Mouse (Mus musculus) naive thymus-derived CD4-positive, alpha-beta T cell, adult 2 months (primary cell): ENCODE data around the gene Spns3.

Experiments
- DNase-seq: peaks from one replicate; pipeline ENCODE4 v3.0.0-alpha.2; 2011; ENCODE audit warnings: low read depth

Gene Spns3

DNA sequence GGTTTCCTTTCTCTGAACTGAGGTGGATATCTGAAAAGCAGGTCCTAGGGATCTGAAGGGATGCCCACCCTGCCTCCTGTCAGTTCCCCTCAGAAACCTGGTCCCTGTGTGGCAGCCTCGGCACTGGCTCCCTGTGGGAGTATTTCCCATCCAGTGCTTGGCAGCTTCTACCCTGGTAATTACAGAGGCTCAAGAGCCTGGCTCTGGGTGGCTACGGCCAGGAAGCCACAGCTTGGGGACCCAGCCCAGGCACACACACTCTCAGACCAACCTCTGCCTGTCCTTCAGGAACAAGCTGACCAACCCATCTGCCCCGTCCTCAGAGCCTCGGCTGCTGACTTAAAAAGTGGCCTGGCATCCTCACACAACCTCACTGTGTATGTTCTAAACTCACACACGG is 69.0 kb downstream of the Spns3 start:
- no peak for DNase-seq

DNA sequence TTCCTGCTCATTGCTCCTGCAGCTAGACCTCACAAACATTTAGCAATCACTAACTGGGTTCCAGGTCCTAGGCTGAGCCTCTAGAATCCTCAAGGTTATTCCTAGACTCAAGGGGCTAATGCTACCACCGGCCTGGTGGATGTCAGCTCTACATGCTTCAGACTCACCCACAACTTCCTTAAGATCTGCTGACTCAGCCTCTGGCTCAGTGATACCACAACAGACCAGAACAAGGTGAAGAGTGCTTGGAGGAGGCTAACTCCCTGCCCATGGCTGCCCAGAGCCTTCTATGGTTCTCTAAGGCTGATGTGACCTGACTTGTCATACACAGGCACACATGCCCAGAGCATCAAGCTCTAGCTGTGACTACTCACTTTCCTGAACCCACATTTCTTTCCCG is 70.8 kb downstream of the Spns3 start:
- DNase-seq = no peak

DNA sequence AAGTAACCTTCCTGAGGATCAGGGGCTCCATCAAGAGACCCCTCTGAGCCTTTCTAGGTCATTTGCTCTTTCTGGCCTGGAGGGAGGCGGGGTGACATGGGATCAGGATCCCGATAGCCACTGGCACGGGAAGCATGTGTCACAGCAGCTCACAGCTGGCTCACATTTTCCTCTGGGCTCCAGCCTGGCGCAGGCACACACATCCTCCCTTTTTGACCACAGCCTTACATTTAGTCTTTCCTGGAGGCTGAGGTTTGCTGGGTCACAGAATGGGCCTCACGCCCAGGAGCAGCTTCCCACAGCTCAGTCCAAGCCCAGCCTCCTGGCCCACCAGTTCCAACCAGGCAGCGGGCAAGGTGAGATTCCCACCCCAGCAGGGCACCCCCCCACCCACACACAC is 72.1 kb downstream of the Spns3 start:
- DNase-seq = no peak

DNA sequence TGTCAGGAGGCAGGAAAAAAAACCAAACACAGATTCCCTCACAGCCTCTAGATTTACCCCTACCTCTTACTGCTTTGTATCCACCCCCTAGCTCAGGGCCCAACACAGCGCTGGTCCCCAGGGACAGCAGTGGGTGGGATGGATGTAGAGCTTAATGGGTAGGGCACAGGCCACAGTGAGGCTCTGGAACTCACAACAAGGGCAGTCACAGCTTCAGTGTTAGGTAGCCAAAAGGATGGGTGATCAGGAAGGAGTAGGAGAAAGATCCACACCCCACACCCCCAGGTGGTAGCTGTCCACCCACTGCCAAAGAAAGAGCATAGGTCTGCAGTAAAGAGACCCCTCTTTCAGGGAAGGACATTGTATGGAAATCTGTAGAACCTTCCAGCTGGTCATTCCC is 72.7 kb downstream of the Spns3 start:
- no peak for DNase-seq

DNA sequence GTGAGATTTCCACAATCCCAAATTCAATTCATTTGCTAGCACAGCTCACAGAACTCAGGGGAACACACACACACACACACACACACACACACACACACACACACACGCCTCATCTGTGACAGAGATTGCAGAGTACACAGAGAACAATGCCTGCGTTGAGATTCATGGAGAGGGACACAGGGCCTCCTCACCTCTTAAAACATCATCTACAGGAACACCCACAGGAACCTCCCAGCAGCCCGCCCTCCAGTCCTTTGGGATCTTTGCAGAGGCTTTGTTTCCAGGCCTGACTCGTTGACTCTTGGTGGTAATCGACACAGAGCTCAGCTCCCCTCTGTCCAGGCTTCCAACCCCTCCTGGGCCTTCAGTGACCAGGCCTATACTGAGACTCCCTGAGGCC is 73.1 kb downstream of the Spns3 start:
- DNase-seq = no peak

DNA sequence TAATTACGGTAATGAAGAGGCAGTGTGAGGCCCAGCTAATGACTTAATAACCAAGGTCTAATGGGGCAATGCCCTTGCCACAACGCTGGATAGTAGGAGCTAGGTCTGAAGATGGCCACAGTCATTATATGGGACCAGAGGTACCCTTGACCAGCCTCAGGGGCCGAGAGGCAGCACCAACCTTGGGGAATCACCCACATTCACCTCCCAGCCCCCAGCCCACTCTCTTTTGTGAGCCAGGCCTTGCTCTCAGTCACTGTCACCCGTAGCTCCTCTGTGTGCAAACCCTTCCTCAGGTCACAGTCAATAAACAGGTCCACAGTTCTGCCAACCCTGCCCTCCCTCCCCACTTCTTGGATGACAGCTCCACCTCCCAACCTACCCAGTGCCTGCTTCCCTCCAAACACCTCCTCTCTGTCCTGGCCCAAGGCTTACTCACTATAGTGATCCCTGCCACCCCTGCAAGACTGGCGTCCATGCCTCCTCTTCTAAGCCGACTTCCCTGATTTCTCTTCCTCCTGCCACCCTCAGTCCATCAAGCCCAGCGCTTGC is 74.2 kb downstream of the Spns3 start:
- DNase-seq = no peak

DNA sequence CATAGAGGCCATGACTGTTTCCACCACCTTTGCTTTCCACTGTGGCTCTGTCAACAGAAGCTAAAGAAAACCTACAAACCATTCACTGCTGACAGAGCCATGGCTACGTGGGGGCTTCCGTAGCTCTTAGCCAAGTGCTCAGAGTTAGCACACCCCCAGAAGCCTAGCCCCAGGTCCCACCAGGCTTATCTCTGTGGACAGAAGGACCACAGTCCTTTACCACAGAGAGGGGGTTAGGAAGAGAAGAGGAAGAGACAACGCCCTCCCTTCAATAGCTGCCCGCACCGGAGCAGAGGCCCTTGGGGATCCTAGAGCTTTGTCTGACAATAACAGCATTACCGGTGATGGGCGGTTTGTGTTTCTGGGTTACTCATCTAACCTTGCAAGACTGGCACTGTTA is 74.9 kb downstream of the Spns3 start:
- no peak for DNase-seq

DNA sequence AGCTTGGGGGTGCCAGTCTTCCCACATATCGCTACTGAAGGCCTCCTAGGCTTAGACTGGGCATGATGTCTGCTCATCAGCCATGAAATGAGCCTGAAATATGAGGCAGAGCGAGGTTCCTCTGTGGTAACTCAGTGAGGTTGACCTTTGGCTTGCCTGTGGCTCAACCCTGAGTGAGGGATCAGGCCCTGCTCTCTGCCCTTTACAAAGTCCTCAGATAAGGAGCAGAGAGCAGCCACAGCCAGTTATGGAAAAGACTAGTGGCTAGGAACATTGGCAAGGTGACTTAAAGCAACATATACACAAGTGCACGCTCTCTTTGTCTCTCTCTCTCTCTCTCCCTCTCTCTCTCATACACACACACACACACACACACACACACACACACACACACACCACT is 75.4 kb downstream of the Spns3 start:
- DNase-seq = no peak

DNA sequence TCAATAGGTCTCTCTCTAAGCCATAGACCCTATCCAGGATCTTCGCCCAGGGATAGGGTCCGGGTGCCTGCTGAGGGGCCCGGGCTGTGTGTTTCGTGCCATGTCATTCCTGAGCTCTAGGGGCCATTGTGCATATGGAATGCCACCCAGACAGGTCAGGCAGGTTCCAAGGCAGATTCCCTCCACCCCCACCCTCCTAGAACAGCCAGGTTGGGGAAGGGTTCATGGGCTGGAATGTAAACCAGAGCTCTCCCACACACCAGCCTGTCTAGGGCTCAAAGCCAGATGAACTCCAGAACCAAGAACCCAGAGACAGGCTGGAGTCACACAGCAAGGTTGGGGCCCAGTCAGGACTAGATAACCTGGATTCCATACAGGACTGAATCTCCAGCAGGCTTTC is 76.8 kb downstream of the Spns3 start:
- DNase-seq = no peak

DNA sequence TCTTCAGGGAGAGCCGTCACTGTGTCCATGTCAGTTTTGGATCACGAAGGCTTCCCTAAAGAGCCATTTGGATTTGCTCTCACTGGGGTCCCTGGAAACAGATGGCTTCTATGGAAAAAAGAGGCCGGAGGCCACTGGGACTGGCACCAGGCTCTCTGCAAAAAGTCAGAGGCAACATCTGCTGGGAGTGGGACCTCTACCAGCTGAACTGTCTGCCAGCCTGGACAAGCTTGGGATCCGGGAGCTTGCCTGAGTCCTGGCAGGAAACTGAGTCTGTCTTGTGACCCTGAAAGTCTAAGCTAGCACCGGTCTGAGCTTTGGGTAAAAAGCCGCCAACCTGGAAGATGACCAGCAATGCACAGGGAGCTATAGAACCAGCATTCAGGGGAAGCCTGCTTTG is 78.9 kb downstream of the Spns3 start:
- no peak for DNase-seq

DNA sequence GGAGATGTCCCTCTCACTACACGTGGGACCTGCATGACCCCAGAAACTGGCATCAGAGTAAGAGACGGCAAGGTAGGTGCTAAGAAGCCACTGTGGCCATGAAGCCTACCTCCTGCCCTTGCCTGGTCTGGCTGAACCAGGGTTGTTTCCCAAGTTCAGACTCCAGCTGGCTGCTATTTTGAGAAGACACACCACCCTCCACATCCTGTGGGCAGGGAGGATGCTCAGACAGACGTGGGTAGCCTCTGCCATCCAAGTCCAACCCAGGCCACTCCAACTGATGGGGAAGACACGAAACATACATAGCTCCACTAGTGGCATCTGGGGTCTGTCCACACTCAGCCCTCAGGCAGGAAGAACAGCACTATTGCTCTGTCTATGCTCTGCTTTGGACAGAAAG is 80.3 kb downstream of the Spns3 start:
- DNase-seq = no peak

DNA sequence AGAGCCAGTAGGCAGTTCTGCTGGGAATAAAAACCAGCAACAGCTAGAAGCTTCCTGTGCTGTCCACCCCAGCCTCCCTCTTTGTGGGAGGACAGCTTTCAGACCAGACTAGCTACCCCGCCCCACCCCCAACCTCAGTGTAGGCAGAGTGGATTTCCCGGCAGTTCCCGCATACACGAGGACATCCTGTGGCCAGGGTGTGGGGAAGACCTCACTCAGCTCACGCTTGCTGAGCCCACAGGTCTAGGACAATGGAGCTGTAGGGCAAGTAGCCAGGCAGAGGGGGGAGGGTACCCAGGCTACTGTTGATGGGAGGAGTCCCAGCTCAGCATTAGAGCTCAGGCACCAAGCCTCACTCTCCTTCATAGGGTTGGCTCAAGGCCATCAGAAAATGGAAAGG is 81.1 kb downstream of the Spns3 start:
- no peak for DNase-seq

DNA sequence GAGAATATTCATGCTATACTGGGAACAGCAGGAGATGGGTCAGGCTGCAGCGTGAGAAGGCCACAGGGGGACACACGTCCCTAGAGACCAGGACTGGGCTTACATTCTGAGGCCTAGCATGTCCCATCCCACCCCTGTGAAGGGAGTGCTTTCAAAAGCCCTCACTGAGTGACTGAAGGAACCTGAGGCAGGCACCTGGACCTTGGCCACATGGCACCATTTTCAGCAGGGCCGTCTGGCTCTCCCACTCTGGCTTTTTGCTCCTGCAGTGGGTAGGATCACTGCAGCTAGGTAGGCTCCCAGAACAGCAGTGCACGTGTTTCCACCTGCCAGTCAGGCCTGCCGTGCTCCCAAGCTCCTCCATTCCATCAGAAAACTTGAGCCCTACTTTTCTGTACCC is 81.8 kb downstream of the Spns3 start:
- DNase-seq = no peak

DNA sequence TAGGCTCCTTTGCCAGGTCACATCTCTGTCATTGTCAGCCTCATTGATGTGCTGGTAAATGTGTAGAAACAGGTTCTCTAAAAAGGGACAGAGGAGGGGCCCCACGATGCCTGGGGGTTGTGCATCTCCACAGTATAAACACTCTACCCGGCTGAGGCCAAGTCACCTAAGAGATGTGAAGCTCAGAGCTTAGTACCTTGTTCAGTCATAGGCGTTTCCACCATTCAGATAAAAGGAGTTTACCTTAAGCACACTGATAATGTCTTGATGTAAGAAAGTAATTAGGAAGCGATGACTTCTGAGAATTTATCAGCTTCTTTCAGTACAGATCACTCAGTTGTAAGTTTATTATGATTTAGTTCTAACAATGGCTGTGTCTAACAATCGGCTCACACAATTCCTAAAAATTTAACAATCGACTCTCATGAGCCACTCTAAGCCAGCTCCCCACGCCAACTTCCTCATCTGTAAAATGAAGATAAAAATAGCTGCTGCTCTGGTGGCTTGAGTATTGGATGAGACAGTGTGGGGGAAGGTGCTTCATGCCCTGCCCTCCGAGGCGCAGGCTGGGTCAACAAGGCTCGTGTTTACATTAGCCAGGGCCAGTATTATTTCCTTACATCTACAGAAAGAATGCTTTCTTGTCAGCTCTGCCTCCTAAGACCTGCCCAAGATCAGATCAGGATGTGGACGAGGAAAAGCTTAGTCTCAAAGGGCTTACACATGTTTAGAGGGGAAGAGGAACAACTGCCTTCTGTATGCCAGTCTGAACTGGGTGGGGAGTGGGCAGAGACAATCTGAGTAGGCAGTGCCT is 83.4 kb downstream of the Spns3 start:
- no peak for DNase-seq

DNA sequence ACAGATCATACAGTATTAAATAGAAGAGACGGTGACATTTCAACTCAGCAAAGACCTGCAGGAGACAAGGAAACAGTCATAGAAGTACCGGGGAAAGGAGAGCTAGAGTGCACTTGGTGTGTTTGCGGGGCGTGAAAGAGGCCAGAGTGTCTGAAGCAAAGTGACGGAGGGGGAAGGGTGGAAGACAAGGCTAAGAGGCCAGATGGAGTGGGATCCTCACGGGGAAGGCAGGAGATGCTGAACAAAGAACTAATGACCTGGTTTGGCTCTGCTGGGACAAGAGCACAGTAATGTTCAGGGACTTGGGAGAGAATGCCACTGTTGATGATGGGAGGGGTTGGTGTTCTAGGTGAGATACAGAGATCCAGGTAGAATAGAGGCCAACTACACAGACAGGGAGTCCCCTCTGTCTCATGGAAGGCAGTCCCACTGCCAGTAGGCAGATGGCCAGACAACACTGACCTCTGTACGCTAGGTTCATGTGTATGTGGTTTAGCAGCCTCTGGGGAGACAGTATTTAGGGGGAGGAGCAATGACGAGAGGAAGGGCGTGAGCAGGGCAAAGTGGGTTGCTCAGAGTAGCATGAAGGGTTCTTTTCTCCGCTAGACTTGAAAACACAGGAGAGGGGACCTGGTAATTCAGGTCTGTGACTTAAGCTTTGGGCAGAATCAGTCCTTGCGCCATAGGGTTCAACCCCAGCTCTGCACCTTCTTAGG is 84.2 kb downstream of the Spns3 start:
- DNase-seq = no peak

DNA sequence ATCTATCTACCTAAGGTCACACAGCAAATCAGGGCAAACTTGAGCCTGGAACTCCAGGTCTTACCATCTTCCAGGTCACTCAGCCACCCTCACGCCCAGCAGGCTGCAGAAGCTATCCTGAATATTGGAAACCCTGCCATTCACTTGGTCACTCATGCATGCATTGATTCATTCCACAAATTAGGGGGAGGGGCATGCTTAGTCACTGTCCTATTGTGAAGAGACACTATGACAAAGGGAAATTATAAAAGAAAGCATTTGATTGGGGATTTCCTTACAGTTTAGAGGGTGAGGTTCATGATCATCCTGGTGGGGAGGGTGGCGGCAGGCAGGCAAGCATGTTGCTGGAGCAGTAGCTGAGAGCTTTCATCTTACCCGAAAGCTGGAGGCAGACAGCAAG is 85.5 kb downstream of the Spns3 start:
- no peak for DNase-seq

DNA sequence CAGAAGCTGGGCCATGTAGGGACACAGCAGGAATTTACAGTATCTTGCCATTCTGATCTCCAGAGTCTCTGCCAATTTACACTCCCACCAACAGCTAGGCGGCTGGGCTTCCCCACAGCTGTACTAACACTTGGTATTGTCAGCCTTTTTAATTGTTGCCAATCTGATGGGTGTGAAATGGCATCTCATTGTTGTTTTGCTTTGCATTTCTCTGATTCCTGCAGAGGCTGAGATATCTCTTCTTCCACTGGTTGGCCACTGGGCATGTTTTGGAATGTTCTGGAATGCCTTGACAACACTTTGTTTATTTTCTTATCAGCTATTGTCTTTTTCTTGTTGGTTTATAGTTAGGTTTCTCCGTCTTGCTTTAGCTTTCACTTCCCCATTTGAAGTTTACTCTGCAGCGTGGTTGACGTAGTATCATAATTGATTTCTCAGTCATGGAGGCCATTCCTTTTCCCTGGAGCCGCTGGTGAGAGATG is 88.8 kb downstream of the Spns3 start:
- DNase-seq = no peak

DNA sequence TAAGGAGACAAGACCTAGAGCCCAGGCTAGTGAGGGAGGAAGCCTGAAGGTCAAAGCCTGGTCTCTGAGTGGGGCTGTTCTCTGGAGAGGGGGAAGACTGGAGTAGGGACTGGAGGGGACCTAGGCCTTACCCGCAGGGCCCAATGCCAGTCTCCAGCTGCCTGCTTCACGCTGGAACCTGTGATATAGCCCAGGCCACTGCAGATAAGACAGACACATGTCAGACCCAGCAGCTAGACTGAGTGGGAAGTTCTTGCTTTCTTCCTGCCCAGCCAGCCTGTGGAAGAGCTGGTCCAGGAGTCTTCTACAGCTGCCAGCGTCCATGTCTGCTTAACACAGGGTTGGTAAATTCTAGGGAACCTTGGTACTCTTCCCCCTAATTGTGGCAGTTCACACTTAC is 91.8 kb downstream of the Spns3 start:
- no peak for DNase-seq

DNA sequence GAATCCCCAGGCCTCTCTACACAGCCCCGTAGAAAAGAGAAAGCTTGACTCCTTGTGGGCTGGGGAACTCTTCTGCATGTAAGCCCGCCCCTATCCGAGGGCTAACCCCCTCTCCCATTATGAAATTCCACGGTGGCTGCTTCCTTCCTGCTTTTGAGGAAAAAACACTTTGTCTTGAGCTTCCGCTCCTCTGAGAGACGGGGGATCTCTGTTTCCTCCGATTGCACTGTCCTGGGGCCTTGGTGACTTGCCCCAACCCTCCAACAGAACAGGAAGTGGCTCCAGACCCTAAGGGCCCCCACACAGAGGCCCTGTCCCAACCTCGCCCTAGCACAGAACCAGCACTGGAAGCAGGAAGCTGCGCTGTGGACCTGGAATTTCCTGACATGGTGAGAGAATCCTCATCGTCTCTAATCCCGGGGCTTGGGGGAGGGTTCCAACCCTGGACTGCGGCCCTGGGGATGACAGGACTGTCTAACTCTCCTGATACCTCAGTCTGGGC is 92.3 kb downstream of the Spns3 start:
- no peak for DNase-seq

DNA sequence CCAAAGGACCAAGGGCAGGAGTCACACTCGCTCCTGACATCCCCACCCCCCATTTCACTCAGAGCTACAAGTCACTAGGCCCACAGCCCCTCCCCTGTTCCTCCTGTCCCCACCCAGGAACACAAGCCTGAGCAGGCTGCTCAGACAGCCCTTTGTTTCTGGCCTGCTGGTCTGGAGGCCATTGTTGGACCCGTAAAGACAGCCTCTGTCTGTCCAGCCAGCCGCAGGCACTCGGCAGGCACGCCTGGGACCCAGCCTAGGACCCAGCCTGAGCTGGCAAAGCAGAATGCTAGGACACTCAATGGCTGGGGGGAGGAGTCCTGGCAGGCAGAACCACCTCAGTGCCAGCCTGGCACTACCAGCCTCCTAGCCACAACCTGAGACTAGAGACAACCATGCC is 94.6 kb downstream of the Spns3 start:
- no peak for DNase-seq

DNA sequence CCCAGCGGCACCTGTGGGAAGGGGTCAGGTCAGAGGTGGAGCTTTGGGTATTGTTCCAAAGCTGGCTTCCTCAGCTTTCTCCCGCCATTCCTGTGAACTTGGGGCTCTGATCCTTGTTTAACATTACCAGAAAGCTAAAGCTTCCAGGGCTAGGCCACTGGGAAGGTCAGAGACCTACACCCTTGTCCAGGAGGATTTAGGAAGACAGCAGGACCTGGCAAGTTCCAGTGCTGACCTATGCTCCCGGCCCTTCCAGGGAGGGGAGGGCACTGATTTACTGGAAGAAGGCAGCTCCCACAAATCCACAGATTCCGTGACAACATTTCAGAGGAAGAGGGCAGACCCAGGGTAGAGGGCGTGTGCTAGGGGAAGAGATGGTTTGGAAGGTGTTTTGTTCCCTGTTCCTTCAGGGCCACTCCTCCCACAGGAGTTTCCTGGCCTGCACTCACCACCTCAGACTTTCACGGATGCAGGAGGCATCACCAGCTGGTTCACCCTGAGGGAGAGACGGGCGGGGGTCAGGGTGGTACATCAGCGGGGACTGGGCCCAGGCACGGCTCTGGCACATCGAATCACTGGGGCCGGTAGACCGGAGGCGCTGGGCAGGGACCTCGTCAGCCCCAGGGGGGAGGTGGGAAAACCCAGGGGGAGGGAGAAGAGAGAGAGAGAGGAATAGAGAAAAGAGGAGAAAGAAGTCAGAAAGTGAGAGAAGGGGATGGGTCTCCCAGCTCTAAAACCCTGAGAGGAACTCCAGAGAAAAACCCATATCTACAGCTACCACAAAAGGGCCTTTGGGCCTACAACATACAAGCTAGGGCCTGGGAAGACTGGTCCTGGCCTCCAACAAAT is 97.0 kb downstream of the Spns3 start:
- no peak for DNase-seq

DNA sequence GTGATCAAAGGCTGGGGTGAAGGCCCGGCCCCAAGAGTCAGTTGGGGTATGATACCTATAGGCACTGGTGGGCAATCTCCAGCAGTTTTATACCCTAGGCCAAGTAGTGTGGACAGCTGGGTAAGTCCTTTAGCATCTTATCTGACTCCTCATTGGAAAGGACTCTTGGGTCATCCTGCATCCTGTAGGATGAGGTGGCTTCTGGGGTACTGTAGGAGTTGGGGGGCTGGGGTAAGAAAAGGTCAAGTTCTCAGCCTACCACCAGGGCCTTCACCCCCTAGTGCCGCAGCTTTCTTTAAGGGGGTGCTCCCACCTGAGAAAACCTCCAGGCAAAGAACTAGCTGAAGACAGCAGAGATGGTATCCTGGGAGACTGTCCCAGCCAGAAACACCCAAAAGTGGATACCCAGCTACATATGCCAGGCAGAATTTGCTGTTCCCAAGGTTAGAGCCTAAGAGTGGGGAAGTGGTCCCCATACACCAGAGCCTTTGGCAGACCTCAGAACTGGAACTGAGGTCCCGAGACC is 98.1 kb downstream of the Spns3 start:
- no peak for DNase-seq
